Mouse (Mus musculus) liver, embryonic 16.5 days (tissue): ENCODE data around the gene Dtx4. TPM values are rescaled to one million over a fixed set of nuclear protein-coding genes. Genes with fewer than 3 reads are reported as not detected.
A peak's percentile ranks its signal among the peaks of the same experiment; 100 is the strongest.

ENCODE experiments used
- ATAC-seq: fragments of 200-750 bp; cut with Nextera tagmentation; 2 replicates; pipeline ENCODE4 v1.8.0; 2017; ENCODE audit warnings: low read depth, mild to moderate bottlenecking, moderate number of reproducible peaks, moderate library complexity
- H3K27ac ChIP-seq: fragments of 300-500 bp; sonication (generic); 2 replicates; pipeline ENCODE4 v1.5.1; 2014; ENCODE audit warnings: mild to moderate bottlenecking, low read length
- H3K27me3 ChIP-seq: fragments of 300-500 bp; sonication (generic); 2 replicates; pipeline ENCODE4 v1.6.1; 2014; ENCODE audit warnings: low read depth, low read length, mixed read lengths; ENCODE audit not compliant: control insufficient read depth, insufficient read depth
- H3K36me3 ChIP-seq: fragments of 300-500 bp; sonication (generic); 2 replicates; pipeline ENCODE4 v1.6.1; 2014; ENCODE audit warnings: mild to moderate bottlenecking; ENCODE audit not compliant: control insufficient read depth, insufficient read depth
- H3K4me1 ChIP-seq: fragments of 300-500 bp; sonication (generic); 2 replicates; pipeline ENCODE4 v1.6.1; 2014; ENCODE audit warnings: low read depth, low read length, mixed read lengths; ENCODE audit not compliant: control insufficient read depth
- H3K4me2 ChIP-seq: fragments of 300-500 bp; sonication (generic); 2 replicates; pipeline ENCODE4 v1.6.1; 2014; ENCODE audit warnings: low read depth, low read length, mixed read lengths
- H3K4me3 ChIP-seq: fragments of 300-500 bp; sonication (generic); 2 replicates; pipeline ENCODE4 v1.5.1; 2014; ENCODE audit warnings: low read depth, mild to moderate bottlenecking, low read length
- H3K9ac ChIP-seq: fragments of 300-500 bp; sonication (generic); 2 replicates; pipeline ENCODE4 v1.6.1; 2014; ENCODE audit warnings: low read depth, low read length
- H3K9me3 ChIP-seq: fragments of 300-500 bp; sonication (generic); replicated peaks from 2 replicates; pipeline ENCODE4 v1.6.1; 2016; ENCODE audit warnings: low read length; ENCODE audit not compliant: control insufficient read depth
- WGBS: fragments of 180-500 bp; shearing (Covaris S2); extraction: QIAGEN DNeasy Blood & Tissue Kit; methylation state at CpG from one replicate; pipeline ENCODE4 v1.1.7; 2014; ENCODE audit not compliant: insufficient replicate concordance; 5-methylcytosine and 5-hydroxymethylcytosine counted together
- polyA plus RNA-seq: library from polyadenylated mRNA; unstranded; fragments of >200 nt; fragmentation: Nextera tagmentation; extraction: Ambion mirVana; gene quantifications from 2 replicates; pipeline ENCODE4 v1.2.1, GENCODE M21; 2015

Dtx4 gene
- polyA plus RNA-seq, 1 experiment from 2014 or later = 2.2 TPM

DNA sequence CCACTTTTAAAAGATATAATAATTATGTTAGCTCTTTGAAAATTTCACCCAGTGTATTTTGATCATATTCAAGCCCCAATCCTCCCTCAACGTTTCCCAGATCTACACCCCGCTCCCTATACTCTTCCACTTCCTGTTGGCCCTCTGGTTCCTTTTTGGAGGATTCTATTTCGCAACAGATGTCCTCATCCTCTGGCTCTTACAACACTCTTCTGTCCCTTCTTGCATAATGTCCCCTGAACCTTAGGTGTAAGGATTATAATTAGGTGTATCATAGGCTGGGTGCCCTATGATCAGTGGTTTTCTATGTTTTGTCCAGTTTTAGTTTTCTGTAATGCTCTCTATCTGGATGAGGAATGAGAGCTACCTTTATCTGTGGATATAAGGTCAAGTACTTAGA is 56.2 kb downstream of the Dtx4 start:
- Histone ChIP-seq H3K9ac (no peak overlapping the region), H3K27ac (no peak overlapping the region), H3K4me3 (no peak overlapping the region), H3K4me1 (no peaks in the 10 kb centered on the region), H3K36me3 (no peaks in the 10 kb centered on the region), H3K27me3 (no peaks in the 10 kb centered on the region), H3K4me2 (no peak overlapping the region), H3K9me3 (no peaks in the 10 kb centered on the region)
- 43% methylated on average over 3 of the region's 3 CpGs for WGBS
- peak; percentile 74 for ATAC-seq

DNA sequence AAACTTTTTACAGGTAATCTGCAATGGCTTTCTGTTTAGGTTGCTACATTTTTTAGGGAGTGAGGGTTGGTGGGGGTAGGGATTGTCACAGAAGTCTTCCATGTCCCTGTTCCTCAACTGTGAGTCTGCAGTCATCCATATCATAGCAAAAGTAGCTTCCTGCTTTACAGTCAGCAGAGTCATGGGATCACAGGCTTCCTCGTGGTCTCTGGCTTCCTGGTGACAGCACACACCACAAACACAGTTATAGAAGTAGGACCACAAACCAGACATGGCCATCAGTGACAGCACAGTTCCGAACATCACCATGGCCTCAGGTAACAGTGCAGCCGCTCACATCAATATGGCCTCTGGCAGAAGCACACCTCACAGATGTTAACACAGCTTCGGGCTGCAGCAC is 58.7 kb downstream of the Dtx4 start:
- Histone ChIP-seq H3K36me3 (no peaks in the 10 kb centered on the region), H3K4me2 (no peak overlapping the region), H3K27me3 (no peaks in the 10 kb centered on the region), H3K4me3 (no peak overlapping the region), H3K4me1 (no peaks in the 10 kb centered on the region), H3K27ac (no peak overlapping the region), H3K9me3 (no peaks in the 10 kb centered on the region), H3K9ac (no peak overlapping the region)
- no peak for ATAC-seq
- WGBS = 40% methylated on average over 4 of the region's 4 CpGs

DNA sequence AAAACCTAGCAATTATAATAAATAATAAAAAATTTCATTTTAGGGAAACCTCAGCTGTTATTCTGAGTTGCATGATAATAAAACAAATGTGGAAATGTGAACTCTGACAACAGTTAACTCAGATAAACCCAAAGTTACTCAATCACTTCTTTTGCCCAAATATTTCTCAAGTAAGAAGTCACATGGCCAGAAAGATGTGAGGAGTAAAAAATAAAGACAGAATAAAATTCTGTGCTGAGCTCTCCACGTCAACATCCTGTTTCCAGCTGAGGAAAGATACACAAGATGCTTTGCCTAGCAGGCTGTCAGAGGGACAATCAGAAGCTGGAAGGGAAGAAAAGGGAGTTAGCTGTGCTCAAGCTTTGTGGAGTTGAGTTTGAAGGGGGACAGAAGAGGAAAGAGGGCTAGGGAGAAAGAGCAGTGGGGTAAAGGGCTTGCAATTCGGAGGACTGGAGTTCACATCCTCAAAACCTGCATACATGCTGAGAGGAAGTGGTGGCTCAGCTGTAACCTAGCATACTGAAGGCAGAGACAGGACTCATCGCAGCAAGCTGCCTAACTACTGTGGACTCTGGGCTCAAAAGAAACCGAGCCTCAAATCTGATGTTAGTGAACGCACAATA is 61.0 kb downstream of the Dtx4 start:
- Histone ChIP-seq H3K4me3 (no peak overlapping the region), H3K36me3 (no peaks in the 10 kb centered on the region), H3K4me2 (no peak overlapping the region), H3K9ac (no peak overlapping the region), H3K27ac (peak overlapping the region; percentile 21; the same call in 1 of the 2 replicates), H3K4me1 (no peaks in the 10 kb centered on the region), H3K9me3 (no peaks in the 10 kb centered on the region), H3K27me3 (no peaks in the 10 kb centered on the region)
- ATAC-seq = no peak
- WGBS = 36% methylated on average over 5 of the region's 5 CpGs

DNA sequence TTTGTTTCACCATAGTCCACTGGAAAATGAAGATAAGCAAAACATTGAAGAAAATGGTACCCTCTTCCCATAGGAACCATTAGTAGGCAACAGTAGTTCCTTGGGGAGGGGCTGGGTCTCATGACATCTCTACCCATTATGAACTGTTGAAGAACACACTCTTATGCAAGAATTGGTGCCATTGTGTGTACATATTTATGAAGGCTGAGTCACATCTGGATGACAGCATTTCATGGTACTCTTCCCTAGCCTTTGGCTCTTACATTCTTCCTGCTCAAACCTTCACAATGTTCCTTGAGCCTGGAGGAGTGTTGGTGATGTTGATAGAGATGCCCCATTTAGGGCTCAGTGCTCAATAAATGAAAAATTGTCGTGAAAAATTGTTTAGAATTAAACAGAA is 61.7 kb downstream of the Dtx4 start:
- WGBS = 35% methylated on average over 1 of the region's 1 CpGs
- no peak for ATAC-seq

DNA sequence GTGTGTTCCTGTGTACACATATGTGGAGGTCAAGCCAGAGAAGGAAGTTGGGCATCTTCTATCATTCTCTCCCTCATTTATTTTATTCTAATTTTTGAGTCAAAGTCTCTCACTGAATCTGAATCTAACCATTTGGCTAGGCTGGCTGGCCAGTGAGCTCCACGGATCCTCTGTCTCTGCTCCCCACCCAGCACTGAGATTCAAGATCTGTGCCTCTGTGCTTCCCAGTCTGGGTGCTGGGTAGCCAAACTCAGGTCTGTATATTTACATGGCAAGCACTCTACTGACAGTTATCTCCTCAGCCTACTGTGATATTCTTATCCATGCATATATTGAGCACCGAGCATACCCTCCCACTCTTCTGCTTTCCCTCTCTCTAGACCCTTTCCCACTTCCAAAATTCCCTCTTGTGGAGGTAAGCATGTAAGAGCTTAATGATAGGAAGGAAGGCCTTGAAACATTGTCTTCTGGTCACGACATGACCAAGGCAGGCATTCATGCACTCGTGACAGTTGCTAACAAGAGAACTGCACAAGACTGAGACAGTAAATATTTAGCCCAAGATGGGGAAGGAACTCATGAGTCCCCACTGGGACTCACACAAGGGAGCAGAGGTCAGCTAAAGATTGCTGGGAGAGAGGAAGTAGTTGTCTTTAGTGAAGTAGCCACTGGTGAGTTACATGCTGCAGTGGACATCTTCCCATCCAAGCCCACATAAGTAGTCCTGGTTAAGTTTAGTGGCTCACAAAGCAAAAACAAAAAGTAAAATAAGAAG is 65.3 kb downstream of the Dtx4 start:
- Histone ChIP-seq H3K4me3 (no peak overlapping the region), H3K9me3 (no peaks in the 10 kb centered on the region), H3K4me2 (no peak overlapping the region), H3K4me1 (no peaks in the 10 kb centered on the region), H3K27me3 (no peaks in the 10 kb centered on the region; the same call in 1 of the 2 replicates), H3K27ac (0 out of 2 replicates have a peak overlapping the region, but pooled peaks have one; percentile 53), H3K9ac (no peak overlapping the region), H3K36me3 (no peaks in the 10 kb centered on the region)
- ATAC-seq = peak; percentile 37; the same call in 1 of the 2 replicates
- WGBS = 38% methylated on average over 4 of the region's 4 CpGs

More for the DNA sequence above, 61.7 kb downstream of the Dtx4 start:
- no peak overlapping the region for H3K27ac ChIP-seq
- no peak overlapping the region for H3K4me3 ChIP-seq
- H3K36me3 ChIP-seq = no peaks in the 10 kb centered on the region
- no peak overlapping the region for H3K9ac ChIP-seq
- H3K4me2 ChIP-seq = no peak overlapping the region
- no peaks in the 10 kb centered on the region for H3K27me3 ChIP-seq
- H3K9me3 ChIP-seq = no peaks in the 10 kb centered on the region
- H3K4me1 ChIP-seq = no peaks in the 10 kb centered on the region

DNA sequence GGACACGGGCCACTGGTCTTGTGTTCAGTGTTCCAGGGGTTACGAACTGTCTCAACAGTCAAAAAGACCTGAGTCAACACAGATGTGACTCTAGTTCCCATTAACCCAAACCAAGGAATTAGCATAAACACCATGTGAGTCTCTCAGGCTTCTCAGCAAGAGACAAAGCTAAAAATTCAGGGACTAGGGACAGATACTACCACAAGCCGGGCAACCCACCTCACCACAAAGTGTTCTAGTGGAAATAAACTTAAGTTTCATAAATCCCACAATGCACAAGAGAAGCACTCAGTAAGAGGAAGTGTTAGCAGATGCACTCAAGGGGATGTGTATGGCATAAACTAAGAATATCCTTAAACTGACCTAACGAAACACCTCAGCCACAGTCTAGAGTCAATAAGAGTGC is 66.2 kb downstream of the Dtx4 start:
- 49% methylated on average over 4 of the region's 4 CpGs for WGBS
- peak; percentile 37; the same call in 1 of the 2 replicates for ATAC-seq
- Histone ChIP-seq H3K27ac (peak overlapping the region; percentile 6), H3K4me2 (no peak overlapping the region), H3K4me1 (no peaks in the 10 kb centered on the region), H3K9me3 (no peaks in the 10 kb centered on the region), H3K36me3 (no peaks in the 10 kb centered on the region), H3K4me3 (no peak overlapping the region), H3K27me3 (no peaks in the 10 kb centered on the region; the same call in 1 of the 2 replicates), H3K9ac (no peak overlapping the region)

DNA sequence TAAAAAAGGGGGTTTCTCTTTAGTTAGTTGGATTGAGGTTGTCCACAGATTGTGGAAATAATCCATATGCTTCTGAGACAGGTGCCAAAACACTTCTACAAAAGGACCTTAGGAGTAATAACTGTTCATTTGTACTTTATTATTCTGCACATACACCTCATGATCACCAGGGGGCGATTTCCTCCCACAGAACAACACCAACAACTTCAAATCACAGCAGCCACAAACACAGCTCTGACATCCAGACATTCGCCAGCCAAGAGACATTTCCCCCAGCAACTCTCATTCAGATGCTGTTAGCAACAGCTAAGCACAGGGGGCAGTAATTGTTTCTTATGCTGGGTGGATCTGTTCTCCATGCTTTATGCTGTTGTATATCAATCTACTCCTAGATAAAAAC is 68.2 kb downstream of the Dtx4 start:
- H3K9ac ChIP-seq = no peak overlapping the region
- H3K27ac ChIP-seq = no peak overlapping the region
- 7% methylated on average over 2 of the region's 2 CpGs for WGBS
- no peak for ATAC-seq
- no peaks in the 10 kb centered on the region for H3K4me1 ChIP-seq
- no peaks in the 10 kb centered on the region for H3K36me3 ChIP-seq
- H3K27me3 ChIP-seq = no peaks in the 10 kb centered on the region; the same call in 1 of the 2 replicates
- no peak overlapping the region for H3K4me3 ChIP-seq
- no peaks in the 10 kb centered on the region for H3K9me3 ChIP-seq
- no peak overlapping the region for H3K4me2 ChIP-seq

DNA sequence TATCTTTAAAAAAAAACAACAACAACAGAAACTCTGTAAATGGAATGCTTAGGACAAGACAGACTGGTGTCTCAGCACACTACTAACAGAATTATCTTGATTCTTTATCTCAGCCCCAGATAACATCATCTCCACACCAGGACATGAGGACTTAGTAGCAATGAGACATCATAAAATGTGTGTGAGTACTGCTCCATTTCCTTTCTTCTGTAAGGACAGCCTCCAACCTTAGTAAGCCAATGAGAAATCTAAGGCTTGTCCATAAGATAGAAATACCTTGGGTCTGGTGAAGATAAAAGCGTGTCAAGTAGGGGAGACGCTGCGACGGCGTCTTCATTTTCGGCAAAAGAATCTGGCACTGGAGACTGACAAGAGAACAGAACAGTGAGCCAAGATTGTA is 73.6 kb downstream of the Dtx4 start, which contains the start of gene Pfpl:
TSS of gene Pfpl (plus strand) at position 301 of the 400 bp plus-strand sequence.
- H3K4me1 ChIP-seq = no peaks in the 10 kb centered on the region
- H3K4me2 ChIP-seq = no peak within 1 kb of the TSS
- H3K36me3 ChIP-seq = no peaks in the 10 kb centered on the region
- no peaks in the 10 kb centered on the region for H3K9me3 ChIP-seq
- H3K27me3 ChIP-seq = no peaks in the 10 kb centered on the region; the same call in 1 of the 2 replicates
- no peak within 1 kb of the TSS for H3K9ac ChIP-seq
- 80% methylated on average over 6 of the region's 6 CpGs for WGBS
- no peak within 1 kb of the TSS for H3K4me3 ChIP-seq
- no peak for ATAC-seq
- no peak within 1 kb of the TSS for H3K27ac ChIP-seq

DNA sequence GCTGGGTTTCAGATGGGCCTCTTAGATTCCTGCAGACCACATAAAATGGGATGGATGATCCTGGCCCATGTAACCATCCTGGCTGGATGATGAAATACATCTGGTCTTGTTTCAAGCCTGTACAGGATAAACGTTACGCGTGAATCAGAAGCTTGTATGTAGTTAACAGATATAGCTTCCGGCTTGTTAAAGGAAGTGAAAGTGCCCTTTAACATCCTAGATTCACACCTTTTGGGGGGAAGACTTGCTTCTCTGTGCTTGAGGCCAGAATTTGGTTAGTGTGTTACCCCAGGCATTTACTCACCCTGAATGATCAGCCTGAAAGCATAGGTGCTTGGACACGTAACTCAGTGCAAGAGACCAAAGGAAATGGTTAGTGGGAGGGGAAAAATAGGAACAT is 74.2 kb downstream of the Dtx4 start:
- 67% methylated on average over 5 of the region's 5 CpGs for WGBS
- Histone ChIP-seq H3K27me3 (no peaks in the 10 kb centered on the region; the same call in 1 of the 2 replicates), H3K9me3 (no peaks in the 10 kb centered on the region), H3K36me3 (no peaks in the 10 kb centered on the region), H3K4me1 (no peaks in the 10 kb centered on the region), H3K4me3 (no peak overlapping the region), H3K4me2 (no peak overlapping the region), H3K9ac (no peak overlapping the region), H3K27ac (no peak overlapping the region)
- ATAC-seq = no peak
